Mouse (Mus musculus): ENCODE measurements around the gene Ptprk. TPM values are rescaled to one million over a fixed set of nuclear protein-coding genes. Genes with fewer than 3 reads are reported as not detected.

Ptprk gene
- polyA plus RNA-seq, 1 experiment, result 22.1 TPM

- DNase-seq (ENCODE audit: low read depth, low spot score), result no peak
- WGBS, result 86% methylated on average over 3 of the region's 3 CpGs
Observed at GRCm38 (mm10) chr10:28590822-28591221, 516.2 kb downstream of the Ptprk start.

GRCm38 (mm10) chr10:28593566-28594292 is 519.1 kb downstream of the Ptprk start:
- DNase-seq (ENCODE audit: low read depth, low spot score), result no peak
- 59% methylated on average over 4 of the region's 4 CpGs for WGBS

GRCm38 (mm10) chr10:28596897-28597296 is 522.3 kb downstream of the Ptprk start:
- DNase-seq (ENCODE audit: low read depth, low spot score), result no peak
- 92% methylated on average over 3 of the region's 3 CpGs for WGBS

- DNase-seq (ENCODE audit: low read depth, low spot score), result no peak
- WGBS, result 49% methylated on average over 3 of the region's 3 CpGs
Observed at GRCm38 (mm10) chr10:28609136-28609535, 534.5 kb downstream of the Ptprk start.

GRCm38 (mm10) chr10:28614396-28614795 is 539.8 kb downstream of the Ptprk start:
- no peak for DNase-seq (ENCODE audit: low read depth, low spot score)
- WGBS, result 73% methylated on average over 2 of the region's 2 CpGs

GRCm38 (mm10) chr10:28617203-28617602 is 542.6 kb downstream of the Ptprk start:
- 90% methylated on average over 7 of the region's 7 CpGs for whole genome bisulfite sequencing
- no peak for DNase-seq (ENCODE audit: low read depth, low spot score)

- WGBS, result 74% methylated on average over 2 of the region's 2 CpGs
- DNase-seq (ENCODE audit: low read depth, low spot score), result no peak
Observed at GRCm38 (mm10) chr10:28618002-28618401, 543.4 kb downstream of the Ptprk start.

- 87% methylated on average over 1 of the region's 1 CpGs for WGBS
- no peak for DNase-seq (ENCODE audit: low read depth, low spot score)
Observed at GRCm38 (mm10) chr10:28619415-28619814, 544.8 kb downstream of the Ptprk start.

GRCm38 (mm10) chr10:28636096-28636495 is 561.5 kb downstream of the Ptprk start:
- DNase-seq (ENCODE audit: low read depth, low spot score), result no peak

- 94% methylated on average over 2 of the region's 2 CpGs for WGBS
- DNase-seq (ENCODE audit: low read depth, low spot score), result no peak
Observed at GRCm38 (mm10) chr10:28641887-28642286, 567.3 kb downstream of the Ptprk start.

Measured in large intestine, adult 2 months (tissue).